Mouse (Mus musculus) neural tube, embryonic 15.5 days (tissue): Measurements from ENCODE around the gene Cisd3. TPM values are rescaled to one million over a fixed set of nuclear protein-coding genes. Genes with fewer than 3 reads are reported as not detected.

Source experiments
- ATAC-seq: fragments of 200-750 bp; cut with Nextera tagmentation; 2 replicates; pipeline ENCODE4 v1.8.0; 2017; ENCODE audit warnings: mild to moderate bottlenecking, moderate TSS enrichment, moderate library complexity; ENCODE audit not compliant: low FRiP score
- H3K27ac ChIP-seq: fragments of 300-500 bp; sonication (generic); replicated peaks from 2 replicates; pipeline ENCODE4 v1.5.1; 2015; ENCODE audit warnings: mild to moderate bottlenecking, inconsistent platforms
- H3K27me3 ChIP-seq: fragments of 300-500 bp; sonication (generic); replicated peaks from 2 replicates; pipeline ENCODE4 v1.6.1; 2015; ENCODE audit warnings: inconsistent platforms
- H3K36me3 ChIP-seq: fragments of 300-500 bp; sonication (generic); 2 replicates; pipeline ENCODE4 v1.6.1; 2015; ENCODE audit warnings: inconsistent platforms
- H3K4me1 ChIP-seq: fragments of 300-500 bp; sonication (generic); 2 replicates; pipeline ENCODE4 v1.6.1; 2015; ENCODE audit warnings: inconsistent platforms
- H3K4me2 ChIP-seq: fragments of 300-500 bp; sonication (generic); 2 replicates; pipeline ENCODE4 v1.6.1; 2015; ENCODE audit warnings: inconsistent platforms, mild to moderate bottlenecking, moderate library complexity
- H3K4me3 ChIP-seq: fragments of 300-500 bp; sonication (generic); replicated peaks from 2 replicates; pipeline ENCODE4 v1.5.1; 2015; ENCODE audit warnings: mild to moderate bottlenecking, inconsistent platforms
- H3K9ac ChIP-seq: fragments of 300-500 bp; sonication (generic); replicated peaks from 2 replicates; pipeline ENCODE4 v1.6.1; 2015; ENCODE audit warnings: mild to moderate bottlenecking, inconsistent platforms
- H3K9me3 ChIP-seq: fragments of 300-500 bp; sonication (generic); replicated peaks from 2 replicates; pipeline ENCODE4 v1.6.1; 2016; ENCODE audit warnings: inconsistent platforms
- WGBS: fragments of 180-500 bp; shearing (Covaris S2); methylation state at CpG from one replicate; pipeline ENCODE4 v1.1.7; 2015; ENCODE audit warnings: mixed read lengths; 5-methylcytosine and 5-hydroxymethylcytosine counted together
- polyA plus RNA-seq: library from polyadenylated mRNA; unstranded; fragments of >200 nt; fragmentation: Nextera tagmentation; extraction: Ambion mirVana; gene quantifications from 2 replicates; pipeline ENCODE4 v1.2.1, GENCODE M21; 2015

Cisd3 gene
- polyA plus RNA-seq, 1 experiment from 2014 or later: 50.1 TPM

DNA sequence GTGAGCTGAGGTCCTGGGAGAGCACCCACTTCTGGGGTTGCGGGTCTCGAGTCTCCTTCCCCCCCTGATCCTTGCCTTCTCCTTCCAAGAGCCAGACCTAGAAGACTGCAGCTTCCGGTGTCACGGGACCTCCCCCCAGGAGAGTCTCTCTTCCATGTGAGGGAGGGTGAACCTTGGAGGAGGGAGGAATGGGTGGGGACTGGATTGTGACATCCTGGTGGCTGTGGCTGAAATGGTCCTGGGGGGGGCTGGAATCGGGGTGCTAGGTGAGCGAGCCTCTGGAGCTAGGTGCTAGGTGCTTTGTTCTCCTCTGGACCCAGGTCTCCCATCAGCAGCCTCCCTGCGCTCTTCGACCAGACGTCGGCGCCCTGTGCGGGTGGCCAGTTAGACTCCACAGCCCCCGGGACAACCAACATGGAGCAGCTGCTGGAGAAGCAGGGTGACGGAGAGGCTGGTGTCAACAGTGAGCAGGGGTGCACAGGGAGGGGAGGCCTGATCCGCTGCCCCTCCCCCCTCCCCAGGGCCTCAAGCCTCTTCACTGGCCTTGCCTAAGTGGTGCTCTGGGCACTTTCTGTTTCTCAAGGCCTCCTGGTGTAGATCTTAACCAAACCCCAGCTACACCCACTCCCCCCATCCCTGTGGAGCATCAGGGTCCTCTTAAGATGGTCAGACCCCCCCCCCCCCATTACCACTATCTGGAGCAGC is 9.4 kb upstream of the Cisd3 start:
- Histone ChIP-seq H3K4me1 (peaks cover 17% of the 10 kb centered on the region), H3K36me3 (peaks cover 72% of the 10 kb centered on the region), H3K4me3 (no peak overlapping the region), H3K9me3 (no peaks in the 10 kb centered on the region), H3K9ac (no peak overlapping the region), H3K27ac (no peak overlapping the region), H3K27me3 (no peaks in the 10 kb centered on the region), H3K4me2 (no peak overlapping the region)
- ATAC-seq: no peak
- 86% methylated on average over 14 of the region's 15 CpGs for WGBS

DNA sequence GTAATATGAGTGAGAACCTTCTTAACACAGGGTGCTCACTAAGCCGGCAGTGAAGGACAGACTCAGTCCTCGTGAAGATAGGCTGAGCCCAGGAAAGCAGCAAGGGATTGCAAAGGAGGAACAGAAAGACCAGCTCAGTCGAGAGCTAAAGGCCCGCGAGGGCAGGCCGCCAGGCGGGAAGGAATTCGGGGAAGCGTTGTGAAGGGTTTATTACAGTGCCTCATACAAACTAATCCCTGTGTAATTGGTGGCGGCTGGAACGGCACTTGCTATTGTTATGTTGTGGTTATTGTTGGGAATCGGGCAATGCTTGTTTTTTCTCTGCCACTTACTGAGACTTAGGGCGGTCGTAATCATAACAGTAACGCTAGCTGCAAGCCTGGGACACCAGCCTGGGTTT is 8.2 kb upstream of the Cisd3 start:
- no peak overlapping the region for H3K4me3 ChIP-seq
- peaks cover 17% of the 10 kb centered on the region for H3K4me1 ChIP-seq
- H3K4me2 ChIP-seq: no peak overlapping the region
- H3K36me3 ChIP-seq: peaks cover 73% of the 10 kb centered on the region
- H3K27ac ChIP-seq: no peak overlapping the region
- no peak overlapping the region for H3K9ac ChIP-seq
- H3K27me3 ChIP-seq: no peaks in the 10 kb centered on the region
- no peaks in the 10 kb centered on the region for H3K9me3 ChIP-seq
- ATAC-seq: no peak
- 25% methylated on average over 15 of the region's 15 CpGs for WGBS

DNA sequence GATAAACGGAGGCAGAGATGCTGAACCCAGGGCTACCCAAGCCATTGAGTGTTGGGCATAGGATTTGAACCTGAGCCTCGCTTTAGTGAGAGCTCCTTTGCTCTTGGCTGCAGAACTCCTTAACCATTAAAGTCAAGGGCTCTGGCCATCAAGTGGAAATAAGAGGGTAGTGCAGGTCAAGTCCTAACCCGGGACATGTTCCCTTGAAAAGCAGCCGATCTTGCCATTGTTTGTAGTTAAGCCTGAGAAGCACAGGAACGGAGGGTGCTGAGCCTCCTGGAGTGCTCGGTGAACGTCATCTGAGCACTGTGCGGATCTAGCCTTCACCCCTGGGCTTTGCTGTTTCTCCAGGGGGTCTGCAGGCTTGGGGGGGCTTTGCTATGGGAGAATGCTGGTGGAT is 7.8 kb upstream of the Cisd3 start:
- Histone ChIP-seq H3K27ac (no peak overlapping the region), H3K4me1 (peaks cover 17% of the 10 kb centered on the region), H3K36me3 (peaks cover 73% of the 10 kb centered on the region), H3K4me2 (no peak overlapping the region), H3K9ac (no peak overlapping the region), H3K9me3 (no peaks in the 10 kb centered on the region), H3K27me3 (no peaks in the 10 kb centered on the region), H3K4me3 (no peak overlapping the region)
- no peak for ATAC-seq
- WGBS: 52% methylated on average over 8 of the region's 8 CpGs

DNA sequence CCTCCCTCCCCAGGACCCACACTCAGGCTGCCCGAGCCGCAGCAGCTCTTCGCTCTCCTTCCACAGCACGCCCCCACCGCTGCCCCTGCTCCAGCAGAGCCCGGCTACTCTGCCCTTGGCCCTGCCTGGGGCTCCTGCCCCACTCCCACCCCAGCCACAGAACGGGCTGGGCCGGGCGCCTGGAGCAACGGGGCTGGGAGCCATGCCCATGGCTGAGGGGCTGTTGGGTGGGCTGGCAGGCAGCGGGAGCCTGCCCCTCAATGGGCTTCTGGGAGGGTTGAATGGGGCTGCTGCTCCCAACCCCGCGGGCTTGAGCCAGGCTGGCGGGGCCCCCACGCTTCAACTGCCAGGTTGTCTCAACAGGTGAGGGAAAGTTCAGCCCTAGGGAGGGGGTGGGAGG is 7.3 kb upstream of the Cisd3 start:
- no peak overlapping the region for H3K4me3 ChIP-seq
- H3K4me1 ChIP-seq: peaks cover 17% of the 10 kb centered on the region
- no peak overlapping the region for H3K9ac ChIP-seq
- H3K27ac ChIP-seq: no peak overlapping the region
- 85% methylated on average over 15 of the region's 15 CpGs for WGBS
- no peak for ATAC-seq
- no peaks in the 10 kb centered on the region for H3K9me3 ChIP-seq
- H3K36me3 ChIP-seq: peaks cover 69% of the 10 kb centered on the region
- H3K27me3 ChIP-seq: no peaks in the 10 kb centered on the region
- H3K4me2 ChIP-seq: no peak overlapping the region

DNA sequence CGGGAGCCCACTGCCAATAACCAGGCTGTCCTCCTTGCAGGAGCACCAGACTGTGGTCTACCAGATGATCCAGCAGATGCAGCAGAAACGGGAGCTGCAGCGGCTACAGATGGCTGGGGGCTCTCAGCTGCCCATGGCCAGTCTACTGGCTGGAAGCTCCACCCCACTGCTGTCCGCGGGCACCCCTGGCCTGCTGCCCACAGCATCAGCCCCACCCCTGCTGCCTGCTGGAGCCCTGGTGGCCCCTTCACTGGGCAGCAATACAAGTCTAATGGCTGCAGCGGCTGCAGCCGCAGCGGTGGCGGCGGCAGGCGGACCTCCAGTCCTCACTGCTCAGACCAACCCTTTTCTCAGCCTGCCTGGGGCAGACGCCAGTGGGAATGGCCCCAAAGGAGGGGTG is 5.2 kb upstream of the Cisd3 start:
- H3K36me3 ChIP-seq: peaks cover 47% of the 10 kb centered on the region
- WGBS: 55% methylated on average over 12 of the region's 12 CpGs

DNA sequence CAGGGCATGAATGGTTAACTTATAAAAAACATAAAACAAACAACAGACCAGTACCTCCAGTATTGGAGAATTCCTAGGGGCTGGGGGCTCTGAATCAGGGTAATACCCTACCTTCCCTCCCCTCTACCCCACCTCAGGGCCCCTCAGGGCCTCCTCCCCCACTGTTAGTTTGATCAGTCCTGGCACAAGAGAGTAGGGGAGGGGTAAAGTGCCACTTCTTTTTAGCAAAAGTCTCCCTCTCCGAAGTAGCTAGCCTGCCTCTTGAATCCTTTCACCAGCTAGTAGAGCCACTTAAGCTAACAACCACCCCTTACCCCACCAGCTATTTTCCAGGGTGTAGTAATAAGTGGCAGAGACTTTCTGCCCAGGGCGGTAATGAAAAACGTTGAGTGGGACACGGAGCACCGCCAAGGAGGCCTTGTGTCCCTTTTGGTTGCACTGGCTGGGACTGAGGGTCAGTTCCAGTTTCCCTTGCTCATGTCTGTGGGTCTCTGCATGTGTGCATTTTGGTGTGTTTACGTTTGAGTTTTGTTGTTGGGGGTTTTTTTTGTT is 3.0 kb upstream of the Cisd3 start:
- peaks cover 38% of the 10 kb centered on the region for H3K36me3 ChIP-seq
- H3K4me3 ChIP-seq: no peak overlapping the region
- H3K4me2 ChIP-seq: no peak overlapping the region
- H3K27ac ChIP-seq: no peak overlapping the region
- peaks cover 37% of the 10 kb centered on the region for H3K4me1 ChIP-seq
- WGBS: 84% methylated on average over 6 of the region's 6 CpGs
- no peak overlapping the region for H3K9ac ChIP-seq
- no peak for ATAC-seq
- no peaks in the 10 kb centered on the region for H3K27me3 ChIP-seq
- no peaks in the 10 kb centered on the region for H3K9me3 ChIP-seq

More for the DNA sequence above, 5.2 kb upstream of the Cisd3 start:
- no peaks in the 10 kb centered on the region for H3K9me3 ChIP-seq
- no peaks in the 10 kb centered on the region for H3K27me3 ChIP-seq
- no peak overlapping the region for H3K9ac ChIP-seq
- H3K4me2 ChIP-seq: no peak overlapping the region
- H3K4me1 ChIP-seq: peaks cover 28% of the 10 kb centered on the region
- ATAC-seq: no peak
- no peak overlapping the region for H3K4me3 ChIP-seq
- H3K27ac ChIP-seq: peak overlapping the region; percentile 41

DNA sequence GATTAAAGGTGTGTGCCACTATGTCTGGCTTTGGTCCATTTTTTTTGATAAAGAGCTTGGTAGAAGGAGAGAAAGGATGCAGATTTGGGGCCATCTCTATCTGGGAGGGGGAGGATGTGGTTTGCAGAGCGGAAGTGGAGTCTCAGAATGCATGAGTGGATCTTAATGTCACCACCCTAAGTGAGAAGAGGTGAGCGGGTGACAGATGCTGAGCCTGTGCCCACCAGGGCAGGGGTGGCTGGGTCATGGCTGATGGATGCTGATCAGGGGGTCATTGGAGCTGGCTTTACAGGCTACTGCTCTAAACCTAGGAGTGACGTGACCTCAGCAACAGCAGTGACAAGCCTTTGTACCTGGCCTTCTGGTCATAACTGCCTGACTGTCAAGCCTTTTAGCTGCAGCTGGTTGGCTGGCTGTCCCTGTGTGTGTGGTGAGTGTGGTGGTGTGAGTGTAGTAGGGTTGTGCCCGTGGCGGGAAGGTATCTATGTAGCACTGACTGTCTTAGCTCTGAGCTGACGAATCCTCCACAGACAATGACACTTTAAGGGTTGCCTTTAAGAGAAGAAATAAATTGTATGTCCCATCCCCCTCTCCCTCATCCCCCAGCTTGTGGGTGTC is 1.5 kb upstream of the Cisd3 start:
- Histone ChIP-seq H3K27ac (no peak overlapping the region), H3K27me3 (no peaks in the 10 kb centered on the region), H3K4me1 (peaks cover 36% of the 10 kb centered on the region), H3K4me2 (no peak overlapping the region), H3K4me3 (no peak overlapping the region), H3K9ac (no peak overlapping the region), H3K36me3 (peaks cover 35% of the 10 kb centered on the region), H3K9me3 (no peaks in the 10 kb centered on the region)
- ATAC-seq: no peak
- 80% methylated on average over 6 of the region's 6 CpGs for WGBS

DNA sequence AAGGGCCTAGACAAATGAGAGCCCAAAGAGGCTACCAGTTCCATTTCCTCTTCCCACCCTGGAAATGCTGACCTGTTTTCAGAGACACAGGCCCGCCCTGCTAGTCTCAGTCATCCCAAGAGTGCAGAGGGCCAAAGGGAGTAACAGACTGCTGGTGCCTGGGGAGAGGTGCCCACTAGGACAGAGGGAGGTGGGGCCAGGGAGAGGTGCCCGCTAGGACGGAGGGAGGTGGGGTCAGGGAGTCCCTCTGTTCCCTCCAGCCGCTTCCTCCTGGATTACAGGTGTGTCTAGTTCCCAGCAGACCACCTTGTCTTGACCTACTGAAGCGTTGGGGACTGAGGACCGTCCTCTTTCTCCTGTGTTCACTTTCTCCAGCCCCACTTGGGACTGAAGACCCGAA is 860 bp upstream of the Cisd3 start:
- H3K27me3 ChIP-seq: no peaks in the 10 kb centered on the region
- peaks cover 32% of the 10 kb centered on the region for H3K36me3 ChIP-seq
- WGBS: 47% methylated on average over 7 of the region's 7 CpGs
- H3K4me1 ChIP-seq: peaks cover 36% of the 10 kb centered on the region
- H3K27ac ChIP-seq: peak overlapping the region; percentile 60; the same call in 1 of the 2 replicates
- no peak for ATAC-seq
- H3K9me3 ChIP-seq: no peaks in the 10 kb centered on the region
- H3K9ac ChIP-seq: no peak overlapping the region
- 0 out of 2 replicates have a peak overlapping the region, but pooled peaks have one; percentile 45 for H3K4me3 ChIP-seq
- peak overlapping the region; percentile 92 for H3K4me2 ChIP-seq

DNA sequence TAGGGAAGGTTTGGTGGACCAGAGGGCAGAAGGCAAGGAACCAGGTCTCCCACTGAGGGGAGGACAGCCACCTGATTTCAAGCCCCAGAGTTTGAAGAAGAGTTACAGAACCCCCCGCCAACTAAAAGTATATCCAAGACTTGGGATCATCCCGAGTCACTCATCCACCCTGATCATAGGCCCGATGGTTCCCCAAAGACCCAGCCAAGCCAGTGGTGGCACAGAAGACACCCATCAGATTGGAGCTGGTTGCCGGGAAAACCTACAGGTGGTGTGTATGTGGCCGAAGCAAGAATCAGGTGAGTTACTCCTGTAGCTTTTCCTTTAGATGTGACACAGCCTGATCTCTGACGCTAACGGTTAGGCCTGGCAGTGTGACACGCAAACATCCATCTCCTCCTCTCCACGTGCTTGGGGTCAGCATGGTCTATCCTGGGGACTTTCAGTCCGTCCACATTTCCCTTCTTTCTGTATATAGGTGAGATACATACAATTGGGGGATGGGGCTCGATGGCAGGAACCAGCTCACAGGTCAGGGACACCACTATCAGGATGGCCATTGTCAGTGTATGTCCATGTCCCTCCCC is 789 bp downstream of the Cisd3 start:
- 77% methylated on average over 11 of the region's 11 CpGs for WGBS
- Histone ChIP-seq H3K9ac (0 out of 2 replicates have a peak overlapping the region, but pooled peaks have one; percentile 22), H3K4me1 (peaks cover 30% of the 10 kb centered on the region), H3K27me3 (no peaks in the 10 kb centered on the region), H3K4me3 (peak overlapping the region; percentile 45), H3K36me3 (peaks cover 40% of the 10 kb centered on the region), H3K9me3 (no peaks in the 10 kb centered on the region), H3K27ac (no peak overlapping the region), H3K4me2 (peak overlapping the region; percentile 92)
- ATAC-seq: no peak

DNA sequence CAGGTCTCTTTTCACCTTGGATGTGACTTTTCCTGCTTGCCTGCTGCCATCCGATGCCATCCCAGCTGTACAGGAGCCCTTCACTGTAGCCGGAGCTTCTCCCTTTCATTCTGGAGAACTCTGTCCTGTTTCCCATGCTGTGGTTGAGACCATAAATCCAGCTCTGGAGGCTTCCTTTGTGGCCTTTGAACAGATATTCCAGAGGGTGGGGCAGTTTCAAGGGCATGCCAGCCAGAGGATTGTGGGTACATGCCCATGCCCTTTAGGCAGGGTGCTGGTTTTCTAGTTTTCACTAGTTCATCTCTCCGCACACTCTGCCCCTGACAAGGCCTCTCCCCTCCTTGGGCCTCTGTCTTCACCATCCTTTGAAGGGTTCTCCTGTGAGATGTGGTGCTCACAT is 1.4 kb downstream of the Cisd3 start:
- Histone ChIP-seq H3K36me3 (peaks cover 40% of the 10 kb centered on the region), H3K27ac (no peak overlapping the region), H3K9ac (no peak overlapping the region), H3K4me1 (peaks cover 30% of the 10 kb centered on the region), H3K9me3 (no peaks in the 10 kb centered on the region), H3K4me2 (no peak overlapping the region), H3K27me3 (no peaks in the 10 kb centered on the region), H3K4me3 (no peak overlapping the region)
- no peak for ATAC-seq
- 80% methylated on average over 3 of the region's 3 CpGs for WGBS

DNA sequence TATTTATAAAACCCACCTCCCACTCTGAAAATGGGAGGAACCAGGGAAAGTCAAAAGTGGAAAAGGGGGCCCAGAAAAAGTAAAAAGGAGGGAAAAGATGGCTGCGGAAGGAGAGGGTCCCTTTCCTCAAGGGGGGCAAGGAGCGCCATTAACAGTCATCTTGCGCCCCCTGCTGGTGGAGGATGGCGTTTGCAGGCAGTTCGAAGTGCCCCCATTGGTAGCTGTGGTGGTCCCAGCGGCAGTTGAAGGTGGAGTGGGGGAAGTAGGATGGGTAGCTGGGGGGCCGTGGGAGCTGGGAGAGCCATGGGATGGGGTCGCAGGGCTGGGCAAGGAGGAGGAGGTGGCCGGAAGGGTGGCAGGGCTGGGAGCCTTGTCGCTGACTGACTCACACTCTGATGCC is 4.2 kb downstream of the Cisd3 start:
- Histone ChIP-seq H3K36me3 (peaks cover 40% of the 10 kb centered on the region), H3K27ac (no peak overlapping the region), H3K27me3 (no peaks in the 10 kb centered on the region), H3K9ac (no peak overlapping the region), H3K4me3 (no peak overlapping the region), H3K4me1 (peaks cover 46% of the 10 kb centered on the region), H3K9me3 (no peaks in the 10 kb centered on the region), H3K4me2 (no peak overlapping the region)
- 28% methylated on average over 10 of the region's 10 CpGs for WGBS
- no peak for ATAC-seq

DNA sequence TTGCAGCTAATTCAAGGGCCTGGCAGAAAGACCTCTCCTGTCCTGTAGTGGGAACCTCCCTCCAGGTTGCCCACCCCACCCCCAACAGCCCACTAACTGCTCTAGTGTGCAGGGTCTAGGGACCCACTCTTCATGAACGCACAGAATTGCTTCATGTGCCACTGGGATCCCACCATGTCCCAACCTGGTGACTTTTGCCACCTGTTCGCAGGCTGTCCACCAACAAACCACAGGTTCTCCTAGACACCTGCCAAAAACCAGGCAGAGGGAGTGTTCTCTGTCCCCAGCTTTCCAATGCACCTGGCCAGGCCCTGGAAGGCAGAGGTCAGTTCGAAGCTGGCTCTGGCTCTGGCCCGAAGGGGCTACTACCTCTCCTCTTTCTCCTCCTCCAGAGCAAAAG is 8.8 kb downstream of the Cisd3 start:
- Histone ChIP-seq H3K9ac (no peak overlapping the region), H3K4me1 (peaks cover 58% of the 10 kb centered on the region), H3K27ac (peak overlapping the region; percentile 79), H3K4me3 (no peak overlapping the region), H3K4me2 (peak overlapping the region; percentile 90), H3K36me3 (peaks cover 30% of the 10 kb centered on the region), H3K9me3 (no peaks in the 10 kb centered on the region), H3K27me3 (no peaks in the 10 kb centered on the region)
- no peak for ATAC-seq
- 67% methylated on average over 4 of the region's 4 CpGs for WGBS
